Mouse (Mus musculus) left cerebral cortex, postnatal 36 days (tissue): ENCODE data around the gene Insl6. TPM values are rescaled to one million over a fixed set of nuclear protein-coding genes. Genes with fewer than 3 reads are reported as not detected.

ENCODE experiments used
- DNase-seq, 2 experiments: peaks; one replicate each; pipeline ENCODE4 v3.0.0; 2021 to 2022; ENCODE audit warnings: low spot score in 2 of 2, mixed read lengths in 1 of 2
- intact Hi-C: fragments of 180-260 bp; cut with DNase I; formaldehyde crosslinking; loops from one replicate; pipeline ENCODE4 v1.15.1; 2025
- total RNA-seq, 2 experiments: library from RNA; stranded (reverse); gene quantifications; 2 replicates each; pipeline ENCODE4 v1.2.3; 2021

Gene Insl6
- under 1 TPM in 1 of 2 experiments, not detected in 1; 0.96 TPM for total RNA-seq

- DNase-seq = peak; percentile 11 to 26
- intact Hi-C loops = no loop called here
These were observed at the start of gene Insl6 for GRCm38 (mm10) chr19:29325053-29325851. TSS of gene Insl6 (minus strand) at chr19:29325356.

DNA sequence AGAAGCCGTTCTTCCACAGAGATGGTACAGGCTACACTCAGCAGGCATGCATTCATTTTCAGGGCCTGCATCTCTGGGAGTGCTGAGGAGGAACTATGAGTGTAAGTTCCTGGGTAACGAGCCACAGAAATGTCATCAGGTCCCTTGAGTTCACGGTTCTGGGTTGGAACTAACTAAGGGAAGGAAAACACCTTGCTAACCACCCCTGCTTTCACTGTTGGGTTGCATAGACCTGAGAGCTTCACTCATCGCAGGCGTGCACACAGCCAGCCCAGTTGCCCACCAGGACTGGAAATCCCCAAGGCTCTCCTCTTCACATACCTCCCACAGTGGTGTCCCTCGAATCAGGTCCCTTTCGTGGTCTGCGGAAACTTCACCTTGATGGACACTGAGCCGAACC, 49.8 kb upstream of the Insl6 start:
- no peak for DNase-seq
- intact Hi-C loops = no loop called here

- peak in 1 of 2 experiments; percentile 9 for DNase-seq
- intact Hi-C loops = no loop called here
These were observed 48.3 kb upstream of the Insl6 start for GRCm38 (mm10) chr19:29373438-29373837.

GRCm38 (mm10) chr19:29372621-29373020, 47.5 kb upstream of the Insl6 start:
- intact Hi-C loops = no loop called here
- DNase-seq = no peak

- DNase-seq = peak in 1 of 2 experiments; percentile 11
- intact Hi-C loops = no loop called here
These were observed 47.0 kb upstream of the Insl6 start for GRCm38 (mm10) chr19:29372138-29372537.

GRCm38 (mm10) chr19:29371284-29372081, 46.3 kb upstream of the Insl6 start:
- intact Hi-C loops = no loop called here
- no peak for DNase-seq

DNA sequence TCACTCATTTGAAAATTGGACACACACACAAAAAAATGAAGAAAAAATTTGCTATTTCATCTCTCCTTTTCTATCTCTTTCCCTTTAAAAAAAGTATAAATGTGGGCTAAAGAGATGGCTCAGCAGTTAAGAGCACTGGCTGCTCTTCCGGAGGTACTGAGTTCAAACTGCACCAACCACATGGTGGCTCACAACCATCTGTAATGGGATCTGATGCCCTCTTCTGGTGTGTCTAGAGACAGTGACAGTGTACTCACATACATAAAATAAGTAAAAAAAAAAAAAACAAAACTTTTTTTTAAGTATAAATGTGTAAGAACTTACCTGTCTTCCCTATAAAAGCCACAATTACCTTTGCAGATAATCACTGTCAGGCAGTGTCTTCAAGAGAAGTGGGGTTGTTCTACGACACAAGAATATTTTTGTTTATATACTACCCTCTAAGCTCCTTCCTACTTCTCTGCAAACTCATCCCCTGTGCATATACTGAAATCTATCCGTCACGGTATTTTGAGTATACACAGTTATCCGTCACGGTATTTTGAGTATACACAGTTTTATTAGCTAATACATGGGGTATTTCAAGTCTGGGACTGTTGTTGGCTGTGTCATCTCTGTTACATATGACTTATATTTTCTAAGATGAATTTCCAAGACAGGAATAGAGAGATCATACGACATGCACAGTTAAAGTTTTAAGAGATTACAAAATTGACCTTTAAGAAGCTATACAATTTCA, 45.6 kb upstream of the Insl6 start:
- intact Hi-C loops = no loop called here

GRCm38 (mm10) chr19:29370112-29370511, 45.0 kb upstream of the Insl6 start:
- DNase-seq = no peak
- intact Hi-C loops = no loop called here

More for the DNA sequence above, 45.6 kb upstream of the Insl6 start:
- DNase-seq = no peak

DNA sequence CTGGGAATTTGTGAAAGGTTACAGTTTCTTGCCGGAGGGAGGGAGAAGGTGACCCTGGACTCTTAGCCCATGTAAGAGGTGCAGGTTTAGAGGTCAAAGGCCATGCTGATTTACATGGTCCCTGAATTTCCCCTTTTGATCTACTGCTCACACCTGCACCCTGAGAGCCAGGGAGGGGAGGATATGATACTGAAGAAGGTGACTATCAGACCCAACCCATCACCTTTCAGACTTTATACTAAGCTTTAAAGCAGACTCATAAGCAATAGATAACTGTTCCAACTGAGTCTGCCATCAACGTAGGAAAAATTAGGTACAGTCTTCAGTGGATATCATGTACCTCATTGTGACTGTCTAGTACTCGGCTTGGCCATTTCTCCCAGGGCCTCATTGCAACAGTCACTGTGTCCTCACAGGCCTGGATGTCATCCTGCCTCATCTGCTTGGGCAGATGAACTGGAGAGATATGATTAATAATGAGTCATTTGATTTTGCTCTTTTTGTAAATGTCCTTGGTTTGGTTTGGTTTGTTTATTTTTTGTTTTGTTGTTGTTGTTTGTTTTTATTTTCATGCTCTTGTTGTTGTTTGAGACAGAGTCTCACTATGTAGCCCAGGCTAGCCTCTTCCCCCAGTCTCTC, 43.6 kb upstream of the Insl6 start:
- no peak for DNase-seq
- intact Hi-C loops = no loop called here

- intact Hi-C loops = no loop called here
- no peak for DNase-seq
These were observed 42.9 kb upstream of the Insl6 start for GRCm38 (mm10) chr19:29368041-29368440.

- peak; percentile 40 to 44 for DNase-seq
- intact Hi-C loops = no loop called here
These were observed 41.9 kb upstream of the Insl6 start, which contains the start of the genes Plgrkt and Cd274 for GRCm38 (mm10) chr19:29366969-29367622. TSS of gene Plgrkt (minus strand) at chr19:29367390. TSS of gene Cd274 (plus strand) at chr19:29367455.

GRCm38 (mm10) chr19:29366226-29366968, 41.2 kb upstream of the Insl6 start:
- intact Hi-C loops = no loop called here
- no peak for DNase-seq

DNA sequence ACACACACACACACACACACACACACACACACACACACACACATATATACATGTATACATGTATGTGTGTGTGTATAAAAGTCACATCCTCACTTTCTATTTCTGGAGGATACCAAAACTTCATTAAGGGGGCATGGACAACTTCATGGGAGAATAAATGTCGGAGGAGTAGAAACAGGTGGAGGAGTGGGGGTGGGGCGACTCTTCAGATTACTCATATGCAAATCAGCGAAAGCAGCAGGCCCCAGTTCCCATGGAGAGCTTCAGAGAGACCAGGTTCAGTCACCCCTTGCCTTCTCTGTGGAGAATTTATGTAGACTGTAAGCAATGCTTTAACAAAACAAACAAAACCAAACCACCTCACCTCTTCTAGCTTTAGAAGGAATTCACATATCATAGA, 39.9 kb upstream of the Insl6 start:
- DNase-seq = no peak
- intact Hi-C loops = no loop called here

GRCm38 (mm10) chr19:29364076-29364475, 38.9 kb upstream of the Insl6 start:
- DNase-seq = no peak
- intact Hi-C loops = no loop called here

- intact Hi-C loops = no loop called here
These were observed 38.4 kb upstream of the Insl6 start for GRCm38 (mm10) chr19:29363557-29363956.

GRCm38 (mm10) chr19:29362173-29362930, 37.2 kb upstream of the Insl6 start:
- intact Hi-C loops = no loop called here
- DNase-seq = no peak

More at GRCm38 (mm10) chr19:29363557-29363956, 38.4 kb upstream of the Insl6 start:
- DNase-seq = no peak

GRCm38 (mm10) chr19:29361468-29362130, 36.4 kb upstream of the Insl6 start:
- intact Hi-C loops = no loop called here
- DNase-seq = peak; percentile 92 to 93
